Mouse (Mus musculus) heart, postnatal 0 days (tissue): ENCODE data around the gene Uri1. TPM values are rescaled to one million over a fixed set of nuclear protein-coding genes. Genes with fewer than 3 reads are reported as not detected.

ENCODE experiments used
- ATAC-seq: fragments of 200-750 bp; cut with Nextera tagmentation; 2 replicates; pipeline ENCODE4 v1.8.0; 2017; ENCODE audit warnings: low read depth, moderate number of reproducible peaks, moderate library complexity; ENCODE audit not compliant: insufficient read depth
- DNase-seq: peaks from one replicate; pipeline ENCODE4 v3.0.0-alpha.2; 2016; ENCODE audit warnings: low spot score
- H3K27ac ChIP-seq: fragments of 300-500 bp; sonication (generic); 2 replicates; pipeline ENCODE4 v1.5.1; 2014; ENCODE audit warnings: low read depth, mild to moderate bottlenecking
- H3K27me3 ChIP-seq: fragments of 300-500 bp; sonication (generic); 2 replicates; pipeline ENCODE4 v1.6.1; 2014; ENCODE audit warnings: low read length, mixed read lengths; ENCODE audit not compliant: control insufficient read depth, insufficient read depth
- H3K36me3 ChIP-seq: fragments of 300-500 bp; sonication (generic); replicated peaks from 2 replicates; pipeline ENCODE4 v1.6.1; 2014; ENCODE audit warnings: low read length, mixed read lengths; ENCODE audit not compliant: control insufficient read depth, insufficient read depth
- H3K4me1 ChIP-seq: fragments of 300-500 bp; sonication (generic); 2 replicates; pipeline ENCODE4 v1.6.1; 2014; ENCODE audit warnings: antibody characterized with exemption; ENCODE audit not compliant: control insufficient read depth, insufficient read depth
- H3K4me2 ChIP-seq: fragments of 300-500 bp; sonication (generic); 2 replicates; pipeline ENCODE4 v1.6.1; 2014; ENCODE audit warnings: low read depth, mild to moderate bottlenecking, low read length, moderate library complexity
- H3K4me3 ChIP-seq: fragments of 300-500 bp; sonication (generic); 2 replicates; pipeline ENCODE4 v1.5.1; 2014; ENCODE audit warnings: low read depth, low read length
- H3K9ac ChIP-seq: fragments of 300-500 bp; sonication (generic); replicated peaks from 2 replicates; pipeline ENCODE4 v1.6.1; 2014; ENCODE audit warnings: low read depth, low read length, mixed read lengths
- H3K9me3 ChIP-seq: fragments of 300-500 bp; sonication (generic); replicated peaks from 2 replicates; pipeline ENCODE4 v1.6.1; 2016; ENCODE audit warnings: low read length; ENCODE audit not compliant: control insufficient read depth
- CTCF ChIP-seq: IDR thresholded peaks from 2 replicates; pipeline ENCODE4 v1.5.1; 2016; ENCODE audit warnings: antibody characterized with exemption, control low read depth, low read depth
- EP300 ChIP-seq: IDR thresholded peaks from 2 replicates; pipeline ENCODE4 v1.6.1; 2016; ENCODE audit warnings: antibody characterized with exemption, low read depth
- WGBS: fragments of 180-500 bp; shearing (Covaris S2); extraction: QIAGEN DNeasy Blood & Tissue Kit; methylation state at CpG from one replicate; pipeline ENCODE4 v1.1.7; 2014; 5-methylcytosine and 5-hydroxymethylcytosine counted together
- polyA plus RNA-seq: library from polyadenylated mRNA; unstranded; fragments of >200 nt; fragmentation: Nextera tagmentation; extraction: Ambion mirVana; gene quantifications from 2 replicates; pipeline ENCODE4 v1.2.1, GENCODE M21; 2015
- total RNA-seq: library from RNA; depleted of rRNA; stranded (reverse); fragments of >200 nt; gene quantifications from 2 replicates; pipeline ENCODE4 v1.2.3, GENCODE M21; 2014; ENCODE audit warnings: low replicate concordance; rRNA removed

Gene Uri1
- 22.2 and 23.7 TPM in 2 replicates for total RNA-seq
- 23.4 and 25.3 TPM in 2 replicates for polyA plus RNA-seq

GRCm38 (mm10) chr7:38023451-38023850, at the start of gene Uri1:
TSS of gene Uri1 (minus strand) at chr7:38023551.
- no peak for TF ChIP-seq EP300
- no peak for TF ChIP-seq CTCF
- no peaks in the 10 kb centered on the region for H3K27me3 ChIP-seq
- no peak within 1 kb of the TSS for H3K9ac ChIP-seq
- DNase-seq (no peak), ATAC-seq (no peak)
- H3K4me3 ChIP-seq: no peak within 1 kb of the TSS
- H3K9me3 ChIP-seq: no peaks in the 10 kb centered on the region
- no peak within 1 kb of the TSS for H3K4me2 ChIP-seq
- no peaks in the 10 kb centered on the region for H3K4me1 ChIP-seq
- H3K27ac ChIP-seq: no peak within 1 kb of the TSS
- 86% methylated on average over 8 of the region's 8 CpGs for WGBS
- H3K36me3 ChIP-seq: no peaks in the 10 kb centered on the region

DNA sequence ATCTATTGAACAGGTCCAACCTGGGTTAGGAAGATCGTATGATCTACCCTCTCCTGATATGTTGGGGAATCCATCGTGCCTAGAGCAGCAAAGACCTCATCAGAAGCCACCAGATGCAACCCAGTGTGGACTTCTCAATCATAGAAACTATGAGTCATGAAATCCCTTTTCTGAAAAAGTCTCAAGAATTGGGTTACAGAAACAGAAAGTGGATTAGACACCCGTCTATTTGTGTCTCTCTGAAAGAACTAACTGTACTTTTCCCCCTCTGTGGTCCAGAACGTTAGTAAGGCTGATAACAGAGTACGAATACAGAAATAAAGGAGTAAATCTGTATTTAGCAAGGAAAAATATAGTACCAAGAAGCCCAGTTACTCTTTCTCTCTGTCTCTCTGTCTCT, 47.7 kb upstream of the Uri1 start:
- no peak overlapping the region for H3K27ac ChIP-seq
- no peak overlapping the region for H3K4me3 ChIP-seq
- H3K27me3 ChIP-seq: peaks cover 2% of the 10 kb centered on the region; the same call in 1 of the 2 replicates
- H3K9ac ChIP-seq: no peak overlapping the region
- 59% methylated on average over 5 of the region's 5 CpGs for WGBS
- DNase-seq: no peak
- H3K9me3 ChIP-seq: no peaks in the 10 kb centered on the region
- no peaks in the 10 kb centered on the region for H3K36me3 ChIP-seq
- no peak overlapping the region for H3K4me2 ChIP-seq
- ATAC-seq: no peak
- TF ChIP-seq EP300 (no peak), CTCF (no peak)
- no peaks in the 10 kb centered on the region; the same call in 1 of the 2 replicates for H3K4me1 ChIP-seq

- Histone ChIP-seq H3K36me3 (no peaks in the 10 kb centered on the region), H3K9me3 (no peaks in the 10 kb centered on the region), H3K27ac (no peak overlapping the region), H3K4me2 (no peak overlapping the region), H3K27me3 (peaks cover 2% of the 10 kb centered on the region; the same call in 1 of the 2 replicates), H3K9ac (no peak overlapping the region), H3K4me3 (no peak overlapping the region), H3K4me1 (no peaks in the 10 kb centered on the region; the same call in 1 of the 2 replicates)
- no peak for TF ChIP-seq EP300
- no peak for TF ChIP-seq CTCF
- DNase-seq: no peak
- no peak for ATAC-seq
- WGBS: 50% methylated on average over 2 of the region's 2 CpGs
These were observed 47.3 kb upstream of the Uri1 start for GRCm38 (mm10) chr7:38070663-38071062.

DNA sequence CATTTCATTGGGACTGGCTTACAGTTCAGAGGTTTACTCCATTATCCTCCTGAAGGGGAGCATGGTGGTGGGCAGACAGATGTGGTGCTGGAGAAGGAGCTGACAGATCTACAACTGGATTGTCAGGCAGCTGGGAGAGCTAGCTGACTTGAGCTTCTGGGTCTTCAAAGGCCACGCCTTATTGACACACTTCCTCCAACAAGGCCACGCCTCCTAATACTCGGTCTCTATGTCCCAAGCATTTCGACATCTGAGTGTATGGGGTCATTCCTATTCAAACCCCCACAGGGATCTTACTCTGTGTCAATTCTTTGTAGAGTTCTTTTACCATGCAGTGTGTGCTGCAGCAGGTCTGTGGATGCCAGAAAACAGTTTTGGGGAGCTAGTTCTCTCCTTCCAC, 41.1 kb upstream of the Uri1 start:
- Histone ChIP-seq H3K36me3 (no peaks in the 10 kb centered on the region), H3K9ac (no peak overlapping the region), H3K4me1 (0 out of 2 replicates have a peak, but pooled peaks cover under 1% of the 10 kb centered on the region), H3K4me3 (no peak overlapping the region), H3K27me3 (no peaks in the 10 kb centered on the region), H3K27ac (no peak overlapping the region), H3K9me3 (no peaks in the 10 kb centered on the region), H3K4me2 (no peak overlapping the region)
- DNase-seq (no peak), ATAC-seq (no peak)
- TF ChIP-seq EP300: no peak
- no peak for TF ChIP-seq CTCF
- WGBS: 52% methylated on average over 4 of the region's 4 CpGs

DNA sequence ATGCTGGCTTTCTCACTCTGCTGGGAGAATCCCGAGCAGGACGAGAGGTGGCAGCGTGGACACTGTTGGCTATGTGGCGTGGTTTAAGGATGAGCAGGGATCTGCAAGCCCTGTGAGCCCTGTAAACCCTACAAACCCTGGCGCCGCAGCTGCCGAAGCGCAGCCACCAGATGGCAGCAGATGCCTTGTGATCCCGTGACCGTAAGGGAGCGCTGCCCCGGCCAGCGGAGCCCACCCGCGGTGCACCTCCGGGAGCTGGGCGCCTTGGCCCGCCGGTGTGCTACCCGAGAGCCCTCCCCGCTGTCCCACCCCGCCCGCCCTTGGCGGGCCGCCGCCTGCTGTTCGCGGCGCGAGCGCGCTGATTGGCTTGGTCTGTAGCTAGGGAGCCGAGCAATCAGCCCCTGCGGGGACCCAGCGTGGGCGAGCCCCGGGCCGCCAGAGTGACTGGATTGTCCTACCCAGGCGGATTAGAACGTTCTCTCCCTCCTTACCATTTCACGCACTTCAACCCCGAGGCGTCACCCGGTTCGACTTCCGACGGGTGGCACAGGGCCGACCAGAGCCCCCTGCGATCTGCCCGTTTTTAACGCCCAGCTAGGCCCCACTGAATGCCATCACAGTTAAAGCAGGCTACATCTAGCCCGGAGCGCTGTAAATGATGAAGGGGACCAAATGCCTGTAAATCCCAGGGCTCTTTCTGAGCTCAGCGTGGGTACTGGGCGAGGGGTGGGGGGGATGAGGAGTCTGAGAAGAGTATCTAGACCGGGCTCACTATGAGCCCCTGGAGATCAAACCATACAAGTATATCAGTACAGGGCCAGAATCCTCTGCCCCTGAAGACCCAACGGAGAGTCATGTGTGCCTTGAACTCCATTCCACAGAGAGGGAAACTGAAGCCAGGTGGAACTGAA, 38.0 kb upstream of the Uri1 start:
- H3K9ac ChIP-seq: peak overlapping the region; percentile 52
- peak overlapping the region; percentile 57 for H3K4me3 ChIP-seq
- H3K4me2 ChIP-seq: peak overlapping the region; percentile 96
- WGBS: 2% methylated on average over 57 of the region's 57 CpGs
- peak; percentile 83 for DNase-seq
- no peak overlapping the region for H3K27ac ChIP-seq
- peak; percentile 88 for ATAC-seq
- no peaks in the 10 kb centered on the region for H3K36me3 ChIP-seq
- H3K4me1 ChIP-seq: peaks cover 9% of the 10 kb centered on the region; the same call in 1 of the 2 replicates
- no peaks in the 10 kb centered on the region for H3K9me3 ChIP-seq
- no peaks in the 10 kb centered on the region for H3K27me3 ChIP-seq
- TF ChIP-seq CTCF (peak; percentile 87), EP300 (no peak)
